Mouse (Mus musculus): Measurements from ENCODE around the gene Hoxd3. TPM values are rescaled to one million over a fixed set of nuclear protein-coding genes. Genes with fewer than 3 reads are reported as not detected.

Gene Hoxd3
- total and polyA plus RNA-seq, 3 experiments = not detected

DNA sequence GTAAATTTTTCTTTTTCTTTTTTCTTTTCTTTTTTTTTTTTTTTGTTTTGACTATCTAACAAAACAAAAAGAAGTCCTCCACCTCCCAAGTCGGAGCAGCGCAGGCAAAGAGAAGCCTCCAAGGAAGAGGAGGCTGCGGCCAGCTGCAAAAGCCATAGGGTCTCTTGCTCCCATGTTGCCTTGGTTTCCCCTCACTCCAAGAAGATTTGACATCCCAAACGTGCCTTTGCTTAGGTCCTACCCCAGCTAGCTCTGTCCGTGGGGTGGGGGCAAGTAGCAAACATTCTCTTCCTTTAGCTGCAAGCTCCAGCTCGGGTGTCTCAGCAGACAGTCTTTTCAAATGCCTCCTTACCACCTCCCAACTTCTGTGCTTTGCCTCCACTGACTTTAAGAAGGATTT lies 22.0 kb downstream of the Hoxd3 start:
- no peak for TF ChIP-seq MXI1 (IDR thresholded peaks at IDR 0.05; ENCODE audit: low read depth, low read length)
- H3K4me3 ChIP-seq (ENCODE audit: control insufficient read depth in 1 of 2, insufficient read depth in 1 of 2, low read depth in 2 of 2, low read length in 2 of 2) = no peak overlapping the region
- H3K27ac ChIP-seq (ENCODE audit: control insufficient read depth, low read depth, low read length) = no peak overlapping the region
- peaks cover 0 to 2% of the 10 kb centered on the region in 2 experiments; a peak in 2 of 4 replicates for H3K27me3 ChIP-seq (ENCODE audit: control insufficient read depth in 1 of 2, insufficient read depth in 2 of 2, low read length in 2 of 2)
- no peaks in the 10 kb centered on the region for H3K79me2 ChIP-seq (ENCODE audit: control insufficient read depth, insufficient read depth, low read length, poor library complexity)
- no peak for DNase-seq (ENCODE audit: low read depth, low spot score)
- no peak overlapping the region for H3K9ac ChIP-seq (ENCODE audit: control insufficient read depth, low read depth, low read length, poor library complexity, severe bottlenecking)
- no peaks in the 10 kb centered on the region for H3K4me1 ChIP-seq (ENCODE audit: control insufficient read depth in 1 of 2, insufficient read depth in 2 of 2, low read length in 2 of 2)
- H3K9me3 ChIP-seq (replicated peaks; ENCODE audit: insufficient read depth, low read length) = no peaks in the 10 kb centered on the region
- no peaks in the 10 kb centered on the region for H3K36me3 ChIP-seq (ENCODE audit: control insufficient read depth in 1 of 2, insufficient read depth in 2 of 2, low read length in 2 of 2)

DNA sequence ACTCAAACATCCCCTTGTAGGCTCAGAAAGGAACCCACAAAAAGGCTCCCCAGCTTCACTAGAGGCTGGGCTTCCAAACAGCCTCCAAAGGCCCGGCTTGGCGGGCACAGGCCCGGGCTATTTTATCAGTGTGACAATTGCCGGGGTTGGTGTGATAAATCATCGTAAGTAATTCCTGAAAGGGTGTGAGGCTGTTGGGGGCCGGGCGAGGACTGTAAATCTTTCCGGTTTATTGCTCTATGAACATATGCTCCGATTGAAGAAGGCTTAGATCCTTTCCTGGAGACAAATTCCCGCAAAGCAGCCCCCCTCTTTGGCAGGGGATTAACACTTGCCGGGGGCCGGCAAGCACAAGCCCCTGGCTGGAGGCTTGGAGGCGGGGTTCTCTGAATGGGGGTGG lies 22.7 kb downstream of the Hoxd3 start:
- DNase-seq (ENCODE audit: low read depth, low spot score) = no peak
- H3K9ac ChIP-seq (ENCODE audit: control insufficient read depth, low read depth, low read length, poor library complexity, severe bottlenecking) = no peak overlapping the region
- H3K9me3 ChIP-seq (replicated peaks; ENCODE audit: insufficient read depth, low read length) = no peaks in the 10 kb centered on the region
- TF ChIP-seq TCF12 (IDR thresholded peaks at IDR 0.05; ENCODE audit: low read depth, low read length) (no peak), ELF1 (IDR thresholded peaks at IDR 0.05; ENCODE audit: low read depth, low read length) (no peak), GABPA (IDR thresholded peaks at IDR 0.05; ENCODE audit: low read depth, low read length) (no peak), BHLHE40 (IDR thresholded peaks at IDR 0.05; ENCODE audit: borderline replicate concordance, low read depth, low read length) (no peak), ZMIZ1 (IDR thresholded peaks at IDR 0.05; ENCODE audit: low read depth, low read length) (no peak), MYC (IDR thresholded peaks at IDR 0.05; ENCODE audit: low read depth, low read length) (no peak)
- no peaks in the 10 kb centered on the region for H3K36me3 ChIP-seq (ENCODE audit: control insufficient read depth in 1 of 2, insufficient read depth in 2 of 2, low read length in 2 of 2)
- peaks cover 0 to 2% of the 10 kb centered on the region in 2 experiments; a peak in 2 of 4 replicates for H3K27me3 ChIP-seq (ENCODE audit: control insufficient read depth in 1 of 2, insufficient read depth in 2 of 2, low read length in 2 of 2)
- no peak overlapping the region for H3K27ac ChIP-seq (ENCODE audit: control insufficient read depth, low read depth, low read length)
- no peaks in the 10 kb centered on the region for H3K79me2 ChIP-seq (ENCODE audit: control insufficient read depth, insufficient read depth, low read length, poor library complexity)
- no peak overlapping the region for H3K4me3 ChIP-seq (ENCODE audit: control insufficient read depth in 1 of 2, insufficient read depth in 1 of 2, low read depth in 2 of 2, low read length in 2 of 2)
- H3K4me1 ChIP-seq (ENCODE audit: control insufficient read depth in 1 of 2, insufficient read depth in 2 of 2, low read length in 2 of 2) = no peaks in the 10 kb centered on the region

- DNase-seq (ENCODE audit: low read depth, low spot score) = no peak
- no peaks in the 10 kb centered on the region for H3K79me2 ChIP-seq (ENCODE audit: control insufficient read depth, insufficient read depth, low read length, poor library complexity)
- no peaks in the 10 kb centered on the region for H3K9me3 ChIP-seq (replicated peaks; ENCODE audit: insufficient read depth, low read length)
- H3K4me1 ChIP-seq (ENCODE audit: control insufficient read depth in 1 of 2, insufficient read depth in 2 of 2, low read length in 2 of 2) = no peaks in the 10 kb centered on the region
- no peak overlapping the region for H3K9ac ChIP-seq (ENCODE audit: control insufficient read depth, low read depth, low read length, poor library complexity, severe bottlenecking)
- H3K36me3 ChIP-seq (ENCODE audit: control insufficient read depth in 1 of 2, insufficient read depth in 2 of 2, low read length in 2 of 2) = no peaks in the 10 kb centered on the region
- H3K27ac ChIP-seq (ENCODE audit: control insufficient read depth, low read depth, low read length) = no peak overlapping the region
- TF ChIP-seq ZKSCAN1 (IDR thresholded peaks at IDR 0.05; ENCODE audit: low read depth, low read length) (no peak), CTCF (IDR thresholded peaks at IDR 0.05 in 2 of 3, conservative IDR thresholded peaks at IDR 0.05 in 1 of 3; ENCODE audit: control insufficient read depth in 1 of 3, insufficient read depth in 1 of 3, low read depth in 2 of 3, low read length in 3 of 3, poor library complexity in 1 of 3, severe bottlenecking in 1 of 3) (no peak), NELFE (IDR thresholded peaks at IDR 0.05; ENCODE audit: low read depth, low read length) (no peak), E2F4 (IDR thresholded peaks at IDR 0.05; ENCODE audit: borderline replicate concordance, low read depth, low read length) (no peak), GATA1 (IDR thresholded peaks at IDR 0.05; ENCODE audit: low read depth, low read length) (no peak)
- peaks cover 0 to under 1% of the 10 kb centered on the region in 2 experiments; a peak in 2 of 4 replicates for H3K27me3 ChIP-seq (ENCODE audit: control insufficient read depth in 1 of 2, insufficient read depth in 2 of 2, low read length in 2 of 2)
- no peak overlapping the region for H3K4me3 ChIP-seq (ENCODE audit: control insufficient read depth in 1 of 2, insufficient read depth in 1 of 2, low read depth in 2 of 2, low read length in 2 of 2)
These were observed 23.5 kb downstream of the Hoxd3 start for GRCm38 (mm10) chr2:74734996-74735811.
